Mouse (Mus musculus) brain, embryonic 14.5 days (tissue): ENCODE results near the gene Fam20c.

Source experiments
- CTCF ChIP-seq: fragments of 200-500 bp; IDR thresholded peaks from 2 replicates; pipeline ENCODE4 v1.5.1; 2012; ENCODE audit warnings: inconsistent platforms, mild to moderate bottlenecking, moderate library complexity, borderline replicate concordance; ENCODE audit not compliant: insufficient read depth, insufficient read length; ENCODE audit errors: extremely low read depth
- POLR2A ChIP-seq: fragments of 200-500 bp; IDR thresholded peaks from 2 replicates; pipeline ENCODE4 v1.6.1; 2012; ENCODE audit warnings: mild to moderate bottlenecking, inconsistent platforms, borderline replicate concordance; ENCODE audit not compliant: poor library complexity, insufficient read depth, insufficient read length, severe bottlenecking; ENCODE audit errors: extremely low read depth

GRCm38 (mm10) chr5:138768704-138769103, 14.4 kb downstream of the Fam20c start:
- TF ChIP-seq CTCF (no peak), POLR2A (no peak)
